Mouse (Mus musculus) heart, postnatal 36 days (tissue): Measurements from ENCODE around the gene Krt222. TPM values are rescaled to one million over a fixed set of nuclear protein-coding genes. Genes with fewer than 3 reads are reported as not detected.

Experiments
- total RNA-seq, 2 experiments: library from RNA; stranded (reverse); gene quantifications; 2 replicates each; pipeline ENCODE4 v1.2.3; 2021

The Krt222 gene
- total RNA-seq, 2 experiments from 2014 or later, result 25.6 to 33.4 TPM

Other genes with a start within 250 kb of the Krt222 start
- gene Top2a, start 219.9 kb downstream of the Krt222 start, total RNA-seq, result 1 to 10 TPM; 3.9 to 4.6 TPM
- gene Igfbp4, start 202.8 kb downstream of the Krt222 start, total RNA-seq, result 10 to 100 TPM; 80.6 to 93.5 TPM
- gene Tns4, start 154.8 kb downstream of the Krt222 start, total RNA-seq, result under 1 TPM; 0.27 to 0.36 TPM
- under 1 TPM; 0.38 to 0.58 TPM for gene Ccr7, start 89.0 kb downstream of the Krt222 start, total RNA-seq
- 10 to 100 TPM; 42.9 to 47.8 TPM for gene Smarce1, start 13.1 kb downstream of the Krt222 start, total RNA-seq
- not detected for gene Krt24, start 41.2 kb upstream of the Krt222 start, total RNA-seq
- gene Krt25, start 78.9 kb upstream of the Krt222 start, total RNA-seq, result not detected
- gene Krt26, start 93.9 kb upstream of the Krt222 start, total RNA-seq, result not detected
- gene Krt27, start 107.0 kb upstream of the Krt222 start, total RNA-seq, result not detected
- gene Krt28, start 130.8 kb upstream of the Krt222 start, total RNA-seq, result not detected
- 1 to 10 TPM; 3.4 to 3.7 TPM for gene Krt10, start 145.3 kb upstream of the Krt222 start, total RNA-seq
- gene Krt12, start 178.2 kb upstream of the Krt222 start, total RNA-seq, result not detected
- not detected for gene Krt20, start 194.1 kb upstream of the Krt222 start, total RNA-seq
- gene Krt23, start 249.1 kb upstream of the Krt222 start, total RNA-seq, result not detected